Mouse (Mus musculus) forebrain, embryonic 11.5 days (tissue): ENCODE measurements around the gene Fbxw5. TPM values are rescaled to one million over a fixed set of nuclear protein-coding genes. Genes with fewer than 3 reads are reported as not detected.

Experiments
- ATAC-seq: fragments of 200-750 bp; cut with Nextera tagmentation; replicated peaks from 2 replicates; pipeline ENCODE4 v1.8.0; 2017; ENCODE audit warnings: moderate TSS enrichment; ENCODE audit not compliant: low FRiP score
- DNase-seq: peaks from one replicate; pipeline ENCODE4 v3.0.0-alpha.2; 2017; ENCODE audit warnings: low spot score
- H3K27ac ChIP-seq: fragments of 300-500 bp; sonication (generic); 2 replicates; pipeline ENCODE4 v1.5.1; 2014; ENCODE audit warnings: low read depth, low read length
- H3K27me3 ChIP-seq: fragments of 300-500 bp; sonication (generic); 2 replicates; pipeline ENCODE4 v1.6.1; 2014; ENCODE audit warnings: mild to moderate bottlenecking, low read length, mixed read lengths; ENCODE audit not compliant: control insufficient read depth, insufficient read depth
- H3K36me3 ChIP-seq: fragments of 300-500 bp; sonication (generic); 2 replicates; pipeline ENCODE4 v1.6.1; 2014; ENCODE audit warnings: mild to moderate bottlenecking, low read length, moderate library complexity, mixed read lengths; ENCODE audit not compliant: control insufficient read depth, insufficient read depth
- H3K4me1 ChIP-seq: fragments of 300-500 bp; sonication (generic); replicated peaks from 2 replicates; pipeline ENCODE4 v1.6.1; 2014; ENCODE audit warnings: low read length, mixed read lengths; ENCODE audit not compliant: control insufficient read depth, insufficient read depth
- H3K4me2 ChIP-seq: fragments of 300-500 bp; sonication (generic); 2 replicates; pipeline ENCODE4 v1.6.1; 2014; ENCODE audit warnings: low read depth, mild to moderate bottlenecking, low read length, moderate library complexity, mixed read lengths; ENCODE audit not compliant: severe bottlenecking
- H3K4me3 ChIP-seq: fragments of 300-500 bp; sonication (generic); 2 replicates; pipeline ENCODE4 v1.5.1; 2014; ENCODE audit warnings: low read depth, low read length
- H3K9ac ChIP-seq: fragments of 300-500 bp; sonication (generic); 2 replicates; pipeline ENCODE4 v1.6.1; 2014; ENCODE audit warnings: low read length
- H3K9me3 ChIP-seq: fragments of 300-500 bp; sonication (generic); 2 replicates; pipeline ENCODE4 v1.6.1; 2016; ENCODE audit warnings: low read length, mixed read lengths; ENCODE audit not compliant: control insufficient read depth
- WGBS: fragments of 180-500 bp; shearing (Covaris S2); extraction: QIAGEN DNeasy Blood & Tissue Kit; methylation state at CpG from one replicate; pipeline ENCODE4 v1.1.7; 2014; 5-methylcytosine and 5-hydroxymethylcytosine counted together
- polyA plus RNA-seq: library from polyadenylated mRNA; unstranded; fragments of >200 nt; fragmentation: Nextera tagmentation; extraction: Ambion mirVana; gene quantifications from 2 replicates; pipeline ENCODE4 v1.2.1, GENCODE M21; 2014

The Fbxw5 gene
- polyA plus RNA-seq, 1 experiment from 2014 or later, result 96.1 TPM

- Histone ChIP-seq H3K36me3 (no peaks in the 10 kb centered on the region), H3K4me1 (no peaks in the 10 kb centered on the region), H3K4me2 (no peak overlapping the region), H3K27ac (no peak overlapping the region), H3K4me3 (no peak overlapping the region), H3K27me3 (no peaks in the 10 kb centered on the region), H3K9me3 (no peaks in the 10 kb centered on the region), H3K9ac (no peak overlapping the region)
- ATAC-seq (no peak), DNase-seq (no peak)
- WGBS, result 79% methylated on average over 6 of the region's 6 CpGs
These were observed 12.4 kb upstream of the Fbxw5 start for GRCm38 (mm10) chr2:25487965-25488670.

GRCm38 (mm10) chr2:25488671-25489068 lies 11.9 kb upstream of the Fbxw5 start:
- no peak overlapping the region for H3K4me2 ChIP-seq
- H3K27ac ChIP-seq, result no peak overlapping the region
- no peaks in the 10 kb centered on the region for H3K36me3 ChIP-seq
- no peaks in the 10 kb centered on the region for H3K4me1 ChIP-seq
- no peak for ATAC-seq
- H3K4me3 ChIP-seq, result no peak overlapping the region
- H3K9ac ChIP-seq, result no peak overlapping the region
- no peaks in the 10 kb centered on the region for H3K9me3 ChIP-seq
- WGBS, result 81% methylated on average over 7 of the region's 7 CpGs
- H3K27me3 ChIP-seq, result no peaks in the 10 kb centered on the region
- DNase-seq, result no peak

- no peak for DNase-seq
These were observed 7.6 kb upstream of the Fbxw5 start for GRCm38 (mm10) chr2:25492988-25493387.

GRCm38 (mm10) chr2:25493476-25493961 lies 7.0 kb upstream of the Fbxw5 start, which contains the start of gene Lcn12:
Gene Lcn12, minus strand, starts transcription at chr2:25493911.
- Histone ChIP-seq H3K27me3 (no peaks in the 10 kb centered on the region), H3K4me3 (no peak within 1 kb of the TSS), H3K9me3 (no peaks in the 10 kb centered on the region), H3K4me1 (no peaks in the 10 kb centered on the region), H3K27ac (no peak within 1 kb of the TSS), H3K4me2 (no peak within 1 kb of the TSS), H3K9ac (no peak within 1 kb of the TSS), H3K36me3 (no peaks in the 10 kb centered on the region)
- WGBS, result 87% methylated on average over 5 of the region's 5 CpGs
- no peak for ATAC-seq
- no peak for DNase-seq

More at GRCm38 (mm10) chr2:25492988-25493387, 7.6 kb upstream of the Fbxw5 start:
- Histone ChIP-seq H3K27me3 (no peaks in the 10 kb centered on the region), H3K4me2 (no peak overlapping the region), H3K36me3 (no peaks in the 10 kb centered on the region), H3K27ac (no peak overlapping the region), H3K4me3 (no peak overlapping the region), H3K9me3 (no peaks in the 10 kb centered on the region), H3K9ac (no peak overlapping the region), H3K4me1 (no peaks in the 10 kb centered on the region)
- no peak for ATAC-seq
- WGBS, result 81% methylated on average over 5 of the region's 5 CpGs

GRCm38 (mm10) chr2:25496462-25496861 lies 4.1 kb upstream of the Fbxw5 start:
- H3K9me3 ChIP-seq, result no peaks in the 10 kb centered on the region
- ATAC-seq (no peak), DNase-seq (no peak)
- no peak overlapping the region for H3K4me3 ChIP-seq
- no peak overlapping the region for H3K4me2 ChIP-seq
- no peaks in the 10 kb centered on the region for H3K36me3 ChIP-seq
- H3K4me1 ChIP-seq, result 0 out of 2 replicates have a peak, but pooled peaks cover 3% of the 10 kb centered on the region
- H3K9ac ChIP-seq, result no peak overlapping the region
- no peaks in the 10 kb centered on the region for H3K27me3 ChIP-seq
- no peak overlapping the region for H3K27ac ChIP-seq
- 39% methylated on average over 4 of the region's 4 CpGs for WGBS

- Histone ChIP-seq H3K9me3 (no peaks in the 10 kb centered on the region), H3K4me1 (peaks cover 7% of the 10 kb centered on the region; the same call in 1 of the 2 replicates), H3K36me3 (no peaks in the 10 kb centered on the region), H3K4me3 (no peak overlapping the region), H3K27ac (no peak overlapping the region), H3K9ac (no peak overlapping the region; the same call in 1 of the 2 replicates), H3K27me3 (no peaks in the 10 kb centered on the region), H3K4me2 (no peak overlapping the region)
- ATAC-seq, result no peak
- DNase-seq, result no peak
- 66% methylated on average over 6 of the region's 6 CpGs for WGBS
These were observed 2.5 kb upstream of the Fbxw5 start for GRCm38 (mm10) chr2:25497846-25498575.

- no peaks in the 10 kb centered on the region for H3K9me3 ChIP-seq
- DNase-seq, result no peak
- H3K27me3 ChIP-seq, result no peaks in the 10 kb centered on the region
- H3K4me1 ChIP-seq, result peaks cover 7% of the 10 kb centered on the region; the same call in 1 of the 2 replicates
- H3K36me3 ChIP-seq, result no peaks in the 10 kb centered on the region
- no peak overlapping the region for H3K27ac ChIP-seq
- no peak overlapping the region for H3K9ac ChIP-seq
- H3K4me3 ChIP-seq, result no peak overlapping the region
- no peak for ATAC-seq
- 74% methylated on average over 15 of the region's 15 CpGs for WGBS
- H3K4me2 ChIP-seq, result no peak overlapping the region
These were observed 1.7 kb upstream of the Fbxw5 start for GRCm38 (mm10) chr2:25498622-25499478.

- ATAC-seq (peak; percentile 41), DNase-seq (no peak)
- WGBS, result 76% methylated on average over 6 of the region's 6 CpGs
- H3K9me3 ChIP-seq, result no peaks in the 10 kb centered on the region
- no peaks in the 10 kb centered on the region for H3K36me3 ChIP-seq
- H3K4me1 ChIP-seq, result peaks cover 7% of the 10 kb centered on the region; the same call in 1 of the 2 replicates
- H3K4me3 ChIP-seq, result peak overlapping the region; percentile 87
- peak overlapping the region; percentile 57; the same call in 1 of the 2 replicates for H3K9ac ChIP-seq
- H3K4me2 ChIP-seq, result peak overlapping the region; percentile 53
- no peak overlapping the region for H3K27ac ChIP-seq
- H3K27me3 ChIP-seq, result no peaks in the 10 kb centered on the region
These were observed 427 bp upstream of the Fbxw5 start for GRCm38 (mm10) chr2:25500071-25500575.
